12 mouse cellular contexts compared by ENCODE assay signal in the genomic region with DNA sequence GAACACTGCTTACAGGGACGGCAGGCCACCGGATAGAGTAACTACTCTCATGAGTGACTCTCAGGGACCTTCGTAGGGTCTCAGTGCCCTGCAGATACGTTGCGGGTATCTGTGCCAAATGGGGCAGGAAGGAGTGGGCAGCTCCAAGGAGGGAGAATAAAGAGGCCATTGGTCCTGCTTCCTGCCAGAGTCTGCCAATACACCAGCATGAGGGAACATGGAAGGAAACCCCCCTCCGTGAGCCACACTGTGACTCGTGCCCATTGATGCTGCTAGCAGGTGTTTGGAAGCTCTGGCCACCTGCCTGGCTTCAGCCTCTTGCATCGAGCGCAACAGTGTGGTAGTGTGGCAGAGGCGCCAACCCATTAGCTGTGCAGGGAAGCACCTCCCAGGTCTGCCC.
DNase-seq lines count a peak whose midpoint lies in the region; ATAC-seq and TF ChIP-seq lines count a peak whose summit lies in the region.
"Had no signal": no experiment of that assay in that cellular context is flagged by ENCODE, and none has a peak within 500 bp of the region (broad histone marks: within the 10 kb centered on the region; RNA-seq: fewer than 3 reads in every experiment).

No protein-coding gene starts in this region.

- H3K4me3 ChIP-seq in hindbrain, embryonic 15.5 days = no peak overlapping the region
- no peak overlapping the region for H3K4me3 ChIP-seq in hindbrain, embryonic 12.5 days
- H3K4me3 ChIP-seq in testis, adult 2 months (ENCODE audit: control insufficient read depth, low read depth, low read length) = peak overlapping the region; percentile 79
- H3K4me3 ChIP-seq: erythroblast, embryonic 14.5 days; heart, embryonic 10.5 days; stomach, embryonic 15.5 days had no signal

- ATAC-seq in hindbrain, embryonic 15.5 days (ENCODE audit: low FRiP score, low read depth) = peak; percentile 24; the same call in 1 of the 2 replicates
- ATAC-seq in hindbrain, embryonic 12.5 days (ENCODE audit: low FRiP score) = no peak
- no peak for ATAC-seq in megakaryocyte-erythroid progenitor cell, adult 5-6 weeks (replicated peaks; ENCODE audit: low FRiP score, low TSS enrichment, poor library complexity, severe bottlenecking)
- ATAC-seq: inflammation-experienced regulatory T-cells, adult 6 months had no signal

- 0 out of 2 replicates have a peak overlapping the region, but pooled peaks have one; percentile 8 for H3K27ac ChIP-seq in hindbrain, embryonic 15.5 days (replicated peaks)
- H3K27ac ChIP-seq in hindbrain, embryonic 12.5 days = no peak overlapping the region
- peak overlapping the region; percentile 15; the same call in 1 of the 2 replicates for H3K27ac ChIP-seq in testis, adult 2 months (ENCODE audit: control insufficient read depth, insufficient read depth, low read depth, low read length)
- H3K27ac ChIP-seq: heart, embryonic 10.5 days; stomach, embryonic 15.5 days had no signal

- H3K4me1 ChIP-seq in hindbrain, embryonic 15.5 days (replicated peaks) = peaks cover 14% of the 10 kb centered on the region; the same call in 1 of the 2 replicates
- H3K4me1 ChIP-seq in hindbrain, embryonic 12.5 days = peaks cover 15% of the 10 kb centered on the region
- no peaks in the 10 kb centered on the region; the same call in 1 of the 2 replicates for H3K4me1 ChIP-seq in testis, adult 2 months (ENCODE audit: control insufficient read depth, insufficient read depth, low read length)

- intact Hi-C loops in gastrocnemius, postnatal 14 days (cut with DNase I; ENCODE audit: low total_unique reads) = no loop called here

- H3K27me3 ChIP-seq in hindbrain, embryonic 15.5 days = no peaks in the 10 kb centered on the region
- no peaks in the 10 kb centered on the region for H3K27me3 ChIP-seq in hindbrain, embryonic 12.5 days
- no peaks in the 10 kb centered on the region for H3K27me3 ChIP-seq in testis, adult 2 months (ENCODE audit: control insufficient read depth, insufficient read depth, low read length)
- H3K27me3 ChIP-seq: stomach, embryonic 15.5 days had no signal

- TF ChIP-seq CTCF in testis, adult 2 months (IDR thresholded peaks at IDR 0.05; ENCODE audit: control insufficient read depth, insufficient read depth, insufficient replicate concordance, low read depth, low read length) = no peak

- no peak overlapping the region for H3K9ac ChIP-seq in hindbrain, embryonic 15.5 days
- no peak overlapping the region for H3K9ac ChIP-seq in hindbrain, embryonic 12.5 days
- H3K9ac ChIP-seq: stomach, embryonic 15.5 days had no signal

- no peak for DNase-seq in testis, postnatal 14 days (ENCODE audit: low spot score)
- peak; percentile 11 to 48 for DNase-seq in frontal cortex, postnatal 36 days (ENCODE audit: low spot score in 2 of 2)
- peak; percentile 46 for DNase-seq in thymus, postnatal 14 days
- DNase-seq in gastrocnemius, postnatal 14 days = no peak

- no peak overlapping the region for H3K4me2 ChIP-seq in hindbrain, embryonic 15.5 days
- H3K4me2 ChIP-seq in hindbrain, embryonic 12.5 days (replicated peaks) = no peak overlapping the region
- H3K4me2 ChIP-seq: stomach, embryonic 15.5 days had no signal

- TF ChIP-seq POLR2A in testis, adult 2 months (IDR thresholded peaks at IDR 0.05; ENCODE audit: control insufficient read depth, low read depth, low read length) = no peak

- H3K9me3 ChIP-seq in hindbrain, embryonic 15.5 days = no peaks in the 10 kb centered on the region
- H3K9me3 ChIP-seq in hindbrain, embryonic 12.5 days (replicated peaks) = no peaks in the 10 kb centered on the region
- H3K9me3 ChIP-seq: heart, embryonic 10.5 days; stomach, embryonic 15.5 days had no signal

- WGBS in hindbrain, embryonic 15.5 days = 67% methylated on average over 10 of the region's 10 CpGs
- WGBS in hindbrain, embryonic 12.5 days = 89% methylated on average over 10 of the region's 10 CpGs

- no peaks in the 10 kb centered on the region for H3K36me3 ChIP-seq in hindbrain, embryonic 15.5 days
- no peaks in the 10 kb centered on the region for H3K36me3 ChIP-seq in hindbrain, embryonic 12.5 days
- H3K36me3 ChIP-seq in testis, adult 2 months (ENCODE audit: control insufficient read depth, insufficient read depth, low read length) = no peaks in the 10 kb centered on the region
- H3K36me3 ChIP-seq: heart, embryonic 10.5 days; stomach, embryonic 15.5 days had no signal

Comparison
In these comparisons a context has a peak if more than half of its experiments do, and no peak if none do; other contexts are left out.
1. DNase-seq: peak in frontal cortex, postnatal 36 days (2 of 2) and thymus, postnatal 14 days (single experiment); none in testis, postnatal 14 days (single experiment) and gastrocnemius, postnatal 14 days (single experiment).